Mouse (Mus musculus): Measurements from ENCODE around the gene Glb1l3. TPM values are rescaled to one million over a fixed set of nuclear protein-coding genes. Genes with fewer than 3 reads are reported as not detected.

Glb1l3 gene
- polyA plus RNA-seq, 1 experiment: not detected

DNA sequence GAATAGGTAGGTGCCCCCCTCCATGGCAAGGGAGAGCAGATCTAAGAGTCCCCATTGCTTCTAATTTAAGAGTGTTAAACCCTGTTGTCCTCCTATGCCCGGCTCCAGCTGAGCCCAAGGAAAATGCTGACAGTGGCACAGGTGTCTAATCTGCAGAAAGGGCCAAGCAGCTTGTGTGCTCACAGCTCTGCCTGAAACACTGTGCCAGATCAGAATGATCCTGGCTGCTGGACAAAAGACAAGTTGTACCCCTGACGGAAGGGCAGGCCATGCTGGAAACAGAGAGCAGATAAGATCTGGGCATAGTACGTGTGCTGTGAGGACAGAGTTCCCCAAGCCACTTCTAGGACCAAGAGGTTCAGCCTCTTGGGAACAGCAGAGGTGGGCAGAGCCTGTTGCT lies 67.9 kb downstream of the Glb1l3 start:
- Histone ChIP-seq H3ac (ENCODE audit: control insufficient read depth, insufficient read length) (no peak overlapping the region), H3K27me3 (ENCODE audit: control insufficient read depth, insufficient read depth, insufficient read length) (no peaks in the 10 kb centered on the region), H3K36me3 (ENCODE audit: control insufficient read depth, insufficient read depth) (no peaks in the 10 kb centered on the region), H3K79me2 (ENCODE audit: control insufficient read depth, insufficient read depth) (no peaks in the 10 kb centered on the region), H3K4me2 (ENCODE audit: low read depth) (no peak overlapping the region), H3K4me3 (no peak overlapping the region)
- TF ChIP-seq USF1 (IDR thresholded peaks at IDR 0.05; ENCODE audit: low read depth): no peak
- no peak for TF ChIP-seq E2F4 (IDR thresholded peaks at IDR 0.05; ENCODE audit: insufficient read depth)
- TF ChIP-seq MAX (IDR thresholded peaks at IDR 0.05; ENCODE audit: low read depth): no peak
- TF ChIP-seq POLR2A (IDR thresholded peaks at IDR 0.05; ENCODE audit: insufficient read length, low read depth): no peak
- TF ChIP-seq CEBPB (IDR thresholded peaks at IDR 0.05; ENCODE audit: insufficient read depth, poor library complexity, severe bottlenecking): no peak
- TF ChIP-seq TCF3 (IDR thresholded peaks at IDR 0.05; ENCODE audit: insufficient read length, low read depth): no peak
- TF ChIP-seq MYOD1 (IDR thresholded peaks at IDR 0.05; ENCODE audit: control insufficient read depth in 1 of 3, insufficient read length in 2 of 3, low read depth in 2 of 3): no peak
- no peak for TF ChIP-seq SRF (IDR thresholded peaks at IDR 0.05; ENCODE audit: control insufficient read depth, insufficient read length, low read depth)
- TF ChIP-seq POLR2AphosphoS2 (IDR thresholded peaks at IDR 0.05; ENCODE audit: insufficient read length, low read depth): no peak

DNA sequence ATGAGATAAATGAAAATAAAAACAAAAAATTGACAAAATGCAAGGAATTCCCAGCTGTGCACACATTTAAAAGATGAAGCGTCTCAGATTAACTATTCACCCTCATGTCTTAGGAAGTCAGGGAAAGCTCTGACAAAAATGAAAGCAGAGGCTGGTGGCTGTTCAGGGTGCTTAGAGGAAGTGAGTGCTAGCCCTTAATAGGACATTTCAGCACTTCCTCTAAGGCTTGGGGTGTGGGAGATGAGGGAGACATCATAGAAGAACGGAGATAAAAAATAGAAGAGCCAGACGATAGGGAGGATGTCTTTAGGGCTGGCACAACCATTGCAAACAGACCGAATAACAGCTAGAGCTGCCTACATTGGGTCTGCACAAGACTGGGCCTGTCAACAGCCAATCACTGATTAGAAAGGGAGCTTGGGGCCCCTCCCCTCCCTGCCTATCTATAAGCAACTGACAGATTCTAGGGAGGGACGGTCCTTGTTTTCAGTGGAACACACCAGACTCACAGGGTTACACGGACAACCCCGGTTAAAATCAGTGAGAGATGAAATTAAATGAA lies 77.2 kb downstream of the Glb1l3 start:
- Histone ChIP-seq H3K4me3 (no peak overlapping the region), H3K79me2 (ENCODE audit: control insufficient read depth, insufficient read depth) (no peaks in the 10 kb centered on the region), H3K4me2 (ENCODE audit: low read depth) (no peak overlapping the region), H3K36me3 (ENCODE audit: control insufficient read depth, insufficient read depth) (no peaks in the 10 kb centered on the region), H3K27me3 (ENCODE audit: control insufficient read depth, insufficient read depth, insufficient read length) (no peaks in the 10 kb centered on the region), H3ac (ENCODE audit: control insufficient read depth, insufficient read length) (no peak overlapping the region)
- TF ChIP-seq MYOD1 (IDR thresholded peaks at IDR 0.05; ENCODE audit: control insufficient read depth in 1 of 3, insufficient read length in 2 of 3, low read depth in 2 of 3): no peak
- TF ChIP-seq SRF (IDR thresholded peaks at IDR 0.05; ENCODE audit: control insufficient read depth, insufficient read length, low read depth): no peak
- no peak for TF ChIP-seq POLR2AphosphoS2 (IDR thresholded peaks at IDR 0.05; ENCODE audit: insufficient read length, low read depth)
- no peak for TF ChIP-seq TCF3 (IDR thresholded peaks at IDR 0.05; ENCODE audit: insufficient read length, low read depth)
- no peak for TF ChIP-seq POLR2A (IDR thresholded peaks at IDR 0.05; ENCODE audit: insufficient read length, low read depth)
- TF ChIP-seq MAX (IDR thresholded peaks at IDR 0.05; ENCODE audit: low read depth): no peak
- TF ChIP-seq E2F4 (IDR thresholded peaks at IDR 0.05; ENCODE audit: insufficient read depth): no peak

DNA sequence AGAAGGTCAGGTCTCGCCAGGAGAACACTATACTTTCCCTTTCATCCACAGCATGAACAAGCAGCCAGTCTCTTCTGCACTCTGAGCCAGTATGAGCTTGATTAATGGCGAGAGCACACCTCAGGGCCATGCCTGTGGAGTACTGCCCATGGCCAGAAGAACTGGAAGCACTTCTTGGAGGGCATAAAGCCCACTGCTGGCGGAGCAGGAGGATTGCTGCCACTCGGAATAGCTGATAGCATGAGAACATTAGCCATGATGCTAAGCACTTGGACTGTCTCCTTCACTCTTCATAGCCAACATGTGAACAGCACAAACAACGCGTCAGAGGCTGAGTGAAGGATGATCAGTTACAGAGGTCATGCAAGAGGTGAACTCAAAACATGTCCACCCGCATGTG lies 82.3 kb downstream of the Glb1l3 start:
- TF ChIP-seq TCF12 (IDR thresholded peaks at IDR 0.05; ENCODE audit: insufficient read depth, poor library complexity, severe bottlenecking) (no peak), USF1 (IDR thresholded peaks at IDR 0.05; ENCODE audit: low read depth) (no peak), TCF3 (IDR thresholded peaks at IDR 0.05; ENCODE audit: insufficient read length, low read depth) (no peak), MAX (IDR thresholded peaks at IDR 0.05; ENCODE audit: low read depth) (no peak), REST (IDR thresholded peaks at IDR 0.05; ENCODE audit: insufficient read depth, insufficient read length) (no peak), MYOG (IDR thresholded peaks at IDR 0.05; ENCODE audit: control insufficient read depth in 1 of 3, insufficient read depth in 1 of 3, insufficient read length in 2 of 3, low read depth in 2 of 3) (no peak), MYOD1 (IDR thresholded peaks at IDR 0.05; ENCODE audit: control insufficient read depth in 1 of 3, insufficient read length in 2 of 3, low read depth in 2 of 3) (no peak), SRF (IDR thresholded peaks at IDR 0.05; ENCODE audit: control insufficient read depth, insufficient read length, low read depth) (no peak), POLR2A (IDR thresholded peaks at IDR 0.05; ENCODE audit: insufficient read length, low read depth) (no peak), CEBPB (IDR thresholded peaks at IDR 0.05; ENCODE audit: insufficient read depth, poor library complexity, severe bottlenecking) (no peak), E2F4 (IDR thresholded peaks at IDR 0.05; ENCODE audit: insufficient read depth) (no peak), POLR2AphosphoS2 (IDR thresholded peaks at IDR 0.05; ENCODE audit: insufficient read length, low read depth) (no peak)
- Histone ChIP-seq H3K27me3 (ENCODE audit: control insufficient read depth, insufficient read depth, insufficient read length) (no peaks in the 10 kb centered on the region), H3K4me3 (no peak overlapping the region)

DNA sequence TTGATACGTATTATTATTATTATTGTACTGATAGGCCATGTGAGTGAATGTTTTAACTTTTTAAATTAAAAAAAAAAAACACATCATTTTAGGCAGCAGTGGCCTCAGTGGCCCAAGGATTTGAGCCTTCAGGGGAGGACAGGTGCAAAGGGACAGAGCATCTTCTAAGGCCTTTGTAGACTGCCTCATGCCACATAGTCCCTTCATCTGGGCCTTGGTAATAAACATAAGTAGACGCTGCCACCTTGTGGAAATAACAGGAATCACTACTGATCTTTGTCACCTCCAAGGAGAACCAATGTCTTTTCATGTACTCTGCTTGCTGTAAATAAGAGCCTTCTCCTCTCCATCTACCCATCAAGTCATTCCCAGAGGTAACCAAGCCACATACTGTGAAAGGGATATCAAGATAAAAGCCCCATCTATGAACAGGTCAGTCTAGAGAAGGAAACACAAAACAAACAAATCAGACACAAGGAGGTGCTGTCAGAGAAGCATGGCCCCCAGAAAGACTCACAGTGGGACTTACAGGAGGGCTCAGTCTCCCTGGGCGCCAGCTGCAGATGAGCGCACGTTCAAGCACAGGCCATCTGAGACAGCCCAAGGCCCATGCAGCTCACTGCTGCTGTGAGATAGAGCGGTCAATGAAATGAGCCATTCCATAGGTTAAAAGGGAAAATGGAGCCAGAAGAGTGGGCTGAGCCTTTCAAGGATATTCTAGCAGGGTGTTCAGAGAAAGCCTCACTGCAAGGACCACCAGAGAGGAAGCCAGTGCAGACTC lies 84.4 kb downstream of the Glb1l3 start:
- TF ChIP-seq SRF (IDR thresholded peaks at IDR 0.05; ENCODE audit: control insufficient read depth, insufficient read length, low read depth): no peak
- TF ChIP-seq REST (IDR thresholded peaks at IDR 0.05; ENCODE audit: insufficient read depth, insufficient read length): no peak
- no peak for TF ChIP-seq MYOD1 (IDR thresholded peaks at IDR 0.05; ENCODE audit: control insufficient read depth in 1 of 3, insufficient read length in 2 of 3, low read depth in 2 of 3)
- no peak for TF ChIP-seq USF1 (IDR thresholded peaks at IDR 0.05; ENCODE audit: low read depth)
- TF ChIP-seq POLR2A (IDR thresholded peaks at IDR 0.05; ENCODE audit: insufficient read length, low read depth): no peak
- TF ChIP-seq E2F4 (IDR thresholded peaks at IDR 0.05; ENCODE audit: insufficient read depth): no peak
- no peak for TF ChIP-seq CEBPB (IDR thresholded peaks at IDR 0.05; ENCODE audit: insufficient read depth, poor library complexity, severe bottlenecking)
- TF ChIP-seq TCF12 (IDR thresholded peaks at IDR 0.05; ENCODE audit: insufficient read depth, poor library complexity, severe bottlenecking): no peak
- no peak for TF ChIP-seq MYOG (IDR thresholded peaks at IDR 0.05; ENCODE audit: control insufficient read depth in 1 of 3, insufficient read depth in 1 of 3, insufficient read length in 2 of 3, low read depth in 2 of 3)
- Histone ChIP-seq H3K27me3 (ENCODE audit: control insufficient read depth, insufficient read depth, insufficient read length) (no peaks in the 10 kb centered on the region), H3K4me3 (no peak overlapping the region)

More for the DNA sequence above, 82.3 kb downstream of the Glb1l3 start:
- H3K4me2 ChIP-seq (ENCODE audit: low read depth): no peak overlapping the region
- H3K36me3 ChIP-seq (ENCODE audit: control insufficient read depth, insufficient read depth): no peaks in the 10 kb centered on the region
- no peaks in the 10 kb centered on the region for H3K79me2 ChIP-seq (ENCODE audit: control insufficient read depth, insufficient read depth)
- no peak overlapping the region for H3ac ChIP-seq (ENCODE audit: control insufficient read depth, insufficient read length)

More for the DNA sequence above, 84.4 kb downstream of the Glb1l3 start:
- no peak overlapping the region for H3K4me2 ChIP-seq (ENCODE audit: low read depth)
- no peaks in the 10 kb centered on the region for H3K79me2 ChIP-seq (ENCODE audit: control insufficient read depth, insufficient read depth)
- H3ac ChIP-seq (ENCODE audit: control insufficient read depth, insufficient read length): no peak overlapping the region
- no peaks in the 10 kb centered on the region for H3K36me3 ChIP-seq (ENCODE audit: control insufficient read depth, insufficient read depth)

Measured in myocyte (in vitro differentiated cells).